Mouse (Mus musculus): ENCODE data around the gene Rnf144b.

DNA sequence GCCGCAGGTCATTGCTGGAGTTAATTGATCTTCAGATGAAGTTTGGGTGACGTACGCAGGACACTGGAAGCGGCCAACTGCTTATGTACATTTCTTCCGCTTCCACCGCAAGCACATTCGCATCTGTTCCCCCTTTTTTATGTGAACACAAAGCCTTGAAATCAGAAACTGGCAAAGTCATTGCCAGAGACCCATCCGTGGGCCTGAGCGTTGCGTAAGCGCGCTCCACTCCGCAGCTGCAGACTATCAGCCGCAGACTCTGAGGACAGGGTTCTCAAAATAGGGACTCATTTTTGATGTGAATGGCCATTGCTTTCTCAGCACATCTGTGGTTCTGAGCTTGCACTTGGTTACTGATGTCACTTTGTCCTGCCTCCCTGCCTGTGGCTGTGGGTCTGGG, 28.6 kb downstream of the Rnf144b start:
- TF ChIP-seq CTCF (IDR thresholded peaks at IDR 0.05; ENCODE audit: borderline replicate concordance, control insufficient read depth, extremely low read depth, insufficient read depth, low read length, poor library complexity) = no peak
- TF ChIP-seq POLR2A (IDR thresholded peaks at IDR 0.05; ENCODE audit: control insufficient read depth, extremely low read depth, insufficient read depth, low read length, poor library complexity) = no peak

Data from thymus, adult 2 months (tissue).